Mouse (Mus musculus) yolk sac, embryonic 10.5 days (tissue): Measurements from ENCODE around the gene Vkorc1.
A peak's percentile ranks its signal among the peaks of the same experiment; 100 is the strongest.

ENCODE experiments used
- DNase-seq: peaks from one replicate; pipeline ENCODE4 v3.0.0-alpha.2; 2017; ENCODE audit warnings: low spot score

The Vkorc1 gene

DNA sequence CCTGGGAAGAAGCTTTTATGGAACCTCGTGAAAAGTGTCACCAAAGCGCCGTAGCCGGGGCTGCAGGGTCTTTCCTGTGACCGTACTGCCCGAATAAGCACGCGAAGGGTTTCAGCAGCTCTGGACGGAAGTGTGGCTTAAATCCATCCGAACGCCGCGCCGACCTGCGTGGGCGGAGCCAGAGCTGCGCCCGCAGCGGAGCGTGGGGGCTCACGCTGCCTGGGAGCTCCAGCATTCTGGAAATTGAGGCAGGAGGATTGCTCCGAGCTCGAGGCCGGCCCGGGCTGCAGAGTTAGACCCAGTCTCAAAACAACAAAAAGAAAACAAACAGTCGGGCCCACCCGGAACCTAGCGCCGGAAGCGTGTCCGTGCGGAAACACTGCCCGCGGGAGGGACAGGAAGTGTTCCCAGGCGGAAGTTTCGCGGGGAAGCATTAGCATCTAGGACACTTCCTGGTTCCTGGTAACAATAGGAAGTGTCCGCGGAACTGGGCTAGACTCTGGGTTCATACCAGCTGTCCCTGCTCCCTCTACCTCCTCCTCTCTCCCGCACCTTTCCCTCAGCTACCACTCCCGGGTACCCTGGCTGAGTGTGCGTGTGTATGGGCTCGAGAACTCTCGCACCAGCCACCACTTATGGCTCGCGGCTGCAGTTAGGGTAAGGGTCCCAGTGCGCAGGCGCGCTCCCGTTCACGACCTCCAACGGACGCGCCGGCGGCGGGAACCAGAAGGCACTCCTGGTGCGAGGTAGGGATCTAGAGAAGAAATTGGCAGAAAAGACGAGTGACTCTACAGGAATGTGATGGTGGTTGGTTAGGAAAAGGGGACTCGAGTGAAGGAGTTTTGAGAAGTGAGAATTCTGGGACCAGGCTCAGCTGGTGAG, 18.7 kb downstream of the Vkorc1 start, which contains the start of gene Zfp668:
TSS of gene Zfp668 (minus strand) at position 362 of the 882 bp plus-strand sequence.
- DNase-seq, result peak; percentile 93

DNA sequence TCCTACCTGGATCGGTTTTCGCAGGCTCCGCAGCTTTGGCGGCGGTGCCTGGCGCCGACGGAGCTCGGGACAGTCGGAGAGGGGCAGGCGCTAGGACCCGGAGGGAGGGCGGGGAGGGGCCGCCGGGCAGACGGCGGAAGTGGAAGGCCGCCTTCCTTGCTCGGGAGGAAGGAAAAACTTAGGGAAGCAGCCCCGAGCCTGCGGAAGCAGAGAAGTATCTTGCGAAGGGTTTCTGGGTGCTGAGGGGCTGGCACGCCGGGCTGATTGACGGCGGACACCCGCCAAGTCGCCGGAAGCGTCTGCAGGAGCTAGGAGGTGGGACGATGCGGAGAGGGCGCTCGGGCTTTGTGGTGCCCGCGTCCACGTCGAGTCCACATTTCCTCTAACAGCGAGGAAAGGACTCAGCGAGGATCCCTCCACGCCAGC, 19.4 kb downstream of the Vkorc1 start, which contains the start of gene Zfp646:
TSS of gene Zfp646 (plus strand) at position 181 of the 426 bp plus-strand sequence.
- DNase-seq, result peak; percentile 94

DNA sequence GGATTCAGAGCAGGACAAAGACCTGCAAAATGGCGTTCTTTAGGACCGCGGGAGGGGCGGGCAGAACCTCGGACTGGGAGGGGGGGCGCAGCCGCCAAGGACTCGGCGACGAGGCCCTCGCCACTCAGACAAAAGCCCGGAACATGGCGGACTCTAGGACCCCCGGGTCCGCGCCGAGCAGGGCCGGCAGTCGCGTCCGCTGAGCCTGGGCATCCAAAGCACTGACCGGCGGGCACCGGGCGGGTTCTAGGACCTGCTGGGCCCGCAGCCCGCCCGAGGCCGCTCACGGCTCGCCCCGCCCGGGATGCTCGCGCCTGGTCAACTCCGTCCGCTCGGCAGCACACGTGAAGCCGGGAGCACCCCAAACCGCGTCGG, 19.8 kb downstream of the Vkorc1 start:
- DNase-seq, result peak; percentile 93

DNA sequence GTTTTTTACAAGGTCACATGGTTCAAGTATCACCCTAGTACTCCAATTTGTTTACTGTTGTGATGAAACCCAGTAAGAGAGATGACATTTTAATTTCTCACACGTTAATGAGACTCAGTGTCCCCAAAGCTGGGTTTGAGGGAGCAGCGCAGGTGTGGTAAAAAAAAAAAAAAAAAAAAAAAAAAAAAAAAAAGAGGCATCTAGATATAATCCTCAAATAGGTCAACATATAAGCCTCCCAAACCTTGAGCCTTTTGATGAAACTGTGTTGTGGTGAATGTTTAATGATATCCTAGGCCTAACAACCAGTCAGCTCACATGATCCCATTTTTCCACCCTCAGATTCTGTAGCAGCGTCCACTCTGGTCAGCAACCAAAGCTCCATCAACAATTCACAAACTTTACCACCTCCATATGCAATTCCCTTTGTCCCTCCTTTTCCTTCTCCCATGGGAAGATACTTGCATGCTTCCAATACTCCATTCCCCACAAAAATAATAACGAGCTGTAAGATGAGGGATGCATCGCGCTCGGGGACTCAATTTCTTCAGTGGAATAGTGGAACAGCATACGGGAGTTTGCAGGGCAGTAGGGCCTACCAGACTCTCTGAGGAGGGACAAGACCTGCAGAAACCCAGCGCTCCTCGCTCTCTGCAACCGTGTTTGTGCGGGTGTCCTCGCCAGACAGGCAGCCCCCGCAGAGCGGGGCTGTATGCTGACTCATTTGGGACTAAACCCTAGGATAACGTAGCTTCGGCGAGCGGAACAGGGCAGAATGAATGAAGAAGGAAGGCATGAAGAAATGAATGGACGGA, 20.4 kb downstream of the Vkorc1 start:
- no peak for DNase-seq

DNA sequence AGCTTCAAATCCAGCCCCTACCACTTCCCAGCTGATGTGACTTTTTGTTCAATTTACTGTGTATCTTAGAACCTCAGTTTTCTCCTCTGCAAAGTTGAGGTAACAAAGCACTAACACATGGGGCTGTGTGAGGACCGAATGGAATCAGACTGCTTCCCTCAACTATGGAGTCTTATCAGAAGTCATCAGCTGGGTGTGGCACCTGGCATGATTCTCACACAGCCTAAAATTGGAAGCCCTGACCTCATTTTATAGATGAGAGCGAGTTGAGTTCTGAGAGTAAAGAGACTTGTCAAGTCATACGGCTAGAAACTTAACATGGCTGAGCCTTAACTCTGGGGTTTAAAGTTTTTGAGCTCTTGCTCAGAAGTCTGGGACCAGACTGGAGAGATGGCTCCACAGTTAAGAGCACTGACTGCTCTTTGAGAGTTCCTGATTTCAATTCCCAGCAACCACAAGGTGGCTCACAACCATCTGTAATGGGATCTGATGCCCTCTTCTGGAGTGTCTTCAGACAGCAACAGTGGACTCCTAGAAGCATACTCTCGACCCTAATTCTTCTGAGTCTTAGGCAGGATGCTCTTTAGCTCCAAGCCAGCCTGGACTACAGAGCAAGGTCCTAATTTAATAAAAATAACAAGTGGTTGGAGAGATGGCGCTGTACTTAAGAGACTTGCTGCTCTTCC, 25.1 kb downstream of the Vkorc1 start:
- no peak for DNase-seq

DNA sequence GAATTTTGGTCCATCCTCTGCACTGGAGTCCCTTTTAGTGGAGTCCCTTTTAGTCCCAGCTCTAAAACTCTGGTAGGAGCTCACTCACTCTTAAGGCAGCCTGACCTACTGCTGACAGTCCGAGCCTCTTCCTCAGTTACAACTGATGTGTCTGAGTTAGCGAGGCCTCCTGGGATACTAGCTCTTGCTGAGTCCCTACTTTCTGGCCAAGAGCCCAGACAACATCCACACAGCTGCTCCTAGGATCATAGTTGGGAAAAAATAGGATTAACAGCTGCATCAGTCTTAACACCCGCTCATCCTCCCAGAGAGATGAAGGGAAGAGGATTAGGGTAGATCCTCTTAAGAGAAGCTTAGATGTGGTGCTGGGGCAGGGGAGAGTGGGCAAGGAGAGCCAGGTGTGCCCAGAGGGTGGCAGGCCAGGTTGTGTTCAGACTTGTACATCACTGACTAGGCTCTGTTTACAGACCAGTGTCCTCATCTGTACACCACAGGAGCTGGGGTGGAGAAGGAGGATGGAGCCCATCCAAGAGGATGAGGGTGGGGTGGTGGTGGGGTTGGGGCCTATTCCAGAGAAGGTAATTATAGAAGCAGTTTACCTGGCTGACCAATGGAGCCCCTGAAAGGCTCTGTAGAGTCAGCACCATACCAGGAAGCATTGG, 26.1 kb downstream of the Vkorc1 start:
- DNase-seq, result no peak

DNA sequence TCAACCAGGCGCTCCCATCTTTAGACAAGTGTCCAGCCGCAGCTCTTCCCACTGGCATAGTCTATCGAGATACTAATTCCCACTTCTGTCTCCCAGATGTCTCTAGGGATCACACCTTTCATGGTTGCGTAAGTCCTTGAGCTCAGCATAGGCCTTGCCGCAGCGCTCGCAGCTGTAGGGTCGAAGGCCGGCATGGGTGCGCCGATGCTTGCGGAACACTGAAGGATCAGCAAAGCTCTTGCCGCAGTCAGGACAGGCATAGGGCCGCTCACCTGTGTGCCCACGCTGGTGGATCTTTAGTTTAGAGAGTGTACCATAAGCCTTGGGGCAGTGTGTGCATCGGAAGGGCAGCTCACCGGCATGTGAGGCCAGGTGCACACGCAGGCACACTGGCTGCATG, 27.8 kb downstream of the Vkorc1 start:
- no peak for DNase-seq

DNA sequence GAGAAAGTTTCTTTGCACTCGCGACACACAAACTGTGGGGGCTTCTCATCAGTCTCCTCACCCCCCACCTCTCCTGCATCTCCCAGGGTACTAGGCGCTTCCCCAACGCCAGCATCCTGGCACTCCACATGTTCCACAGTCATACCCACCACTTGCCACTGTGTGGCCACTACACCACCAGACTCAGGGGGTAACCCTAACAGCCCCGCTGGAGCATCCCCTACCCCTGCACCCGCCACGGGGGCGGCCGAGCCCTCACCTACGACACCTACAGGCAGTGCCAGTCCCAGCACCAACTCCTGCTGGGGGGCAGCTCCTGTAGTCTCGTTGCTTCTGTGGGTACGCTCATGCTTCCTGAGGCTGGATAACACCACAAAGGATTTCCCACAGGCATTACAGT, 29.0 kb downstream of the Vkorc1 start:
- no peak for DNase-seq

DNA sequence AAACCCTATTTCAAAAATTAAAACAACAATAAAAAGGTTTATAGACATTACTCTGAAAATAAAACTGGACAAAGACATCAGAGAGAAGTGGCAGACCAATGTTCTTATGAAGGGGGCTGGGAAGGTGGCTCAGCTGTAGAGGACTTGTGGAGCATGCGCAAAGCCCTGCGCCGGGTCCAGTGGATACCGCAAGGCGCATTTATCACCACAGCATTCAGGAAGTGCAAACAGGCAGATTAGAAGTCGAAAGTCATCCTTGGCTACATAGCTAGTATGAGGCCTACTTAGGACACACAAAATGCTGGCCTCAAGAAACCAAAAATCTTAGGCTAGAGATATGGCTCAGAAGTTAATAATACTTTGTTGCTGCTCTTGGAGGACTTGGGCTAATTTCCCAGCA, 37.2 kb downstream of the Vkorc1 start:
- DNase-seq, result no peak

DNA sequence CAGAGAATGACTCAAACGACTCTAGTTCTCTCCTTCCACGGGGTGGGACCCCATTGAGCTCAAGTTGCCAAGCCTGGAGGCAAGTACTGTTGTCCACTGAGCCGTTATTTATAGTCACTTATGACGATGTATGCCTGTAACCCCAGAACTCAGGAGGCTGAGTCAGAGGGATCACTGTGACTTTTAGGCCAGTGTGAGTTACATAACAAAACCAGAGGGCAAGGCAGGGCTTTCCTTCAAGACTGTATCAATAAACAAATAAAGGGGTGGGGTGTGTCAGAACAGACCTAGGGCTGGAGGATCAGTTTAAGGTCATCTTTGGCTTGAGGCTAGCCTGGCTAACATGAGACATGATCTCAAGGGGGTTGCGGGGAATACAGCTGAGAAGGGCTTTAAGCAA, 44.5 kb downstream of the Vkorc1 start:
- no peak for DNase-seq

DNA sequence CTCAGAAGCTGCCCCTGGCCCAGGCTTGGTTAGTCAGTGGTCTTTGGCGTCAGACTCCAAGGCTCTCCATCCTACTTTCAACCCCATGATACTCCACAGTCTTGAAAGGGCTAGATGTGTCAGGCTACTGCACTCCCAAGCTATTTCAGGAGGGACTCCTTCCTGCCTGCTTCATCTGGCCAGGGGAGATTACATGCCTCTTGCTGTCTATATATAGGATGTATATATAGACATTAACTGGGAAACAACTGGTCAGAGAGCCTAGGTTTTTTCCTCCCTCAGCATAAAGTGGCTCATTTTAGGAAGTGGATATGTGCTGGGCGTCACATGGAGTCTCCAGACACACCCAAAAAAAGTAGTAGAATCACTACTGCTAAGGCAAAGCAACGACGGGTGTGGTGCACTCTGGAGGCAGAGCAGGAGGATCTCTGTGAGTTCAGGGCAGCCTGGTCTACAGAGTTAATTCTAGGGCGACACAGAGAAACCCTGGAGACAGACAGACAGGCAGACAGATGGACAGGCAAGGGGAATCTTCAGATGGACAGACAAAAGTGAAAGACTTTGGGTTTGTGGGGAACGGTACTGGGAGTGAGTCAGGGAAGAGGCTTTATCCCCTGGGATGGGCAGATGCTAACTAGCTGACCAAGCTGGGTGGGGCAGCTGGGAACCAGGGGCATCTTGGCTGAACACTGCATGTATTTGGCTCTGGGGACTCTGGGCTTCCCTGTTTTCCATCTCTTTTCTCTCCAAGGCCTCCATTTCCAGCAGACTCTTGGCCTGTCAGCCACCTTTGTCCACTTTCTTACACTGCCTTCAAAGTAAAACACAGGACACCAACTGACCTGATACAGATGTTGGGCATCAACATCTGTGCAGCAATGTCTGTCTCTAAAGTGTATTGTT, 45.2 kb downstream of the Vkorc1 start:
- DNase-seq, result no peak
